9 mouse cellular contexts compared by ENCODE assay signal in the genomic region with DNA sequence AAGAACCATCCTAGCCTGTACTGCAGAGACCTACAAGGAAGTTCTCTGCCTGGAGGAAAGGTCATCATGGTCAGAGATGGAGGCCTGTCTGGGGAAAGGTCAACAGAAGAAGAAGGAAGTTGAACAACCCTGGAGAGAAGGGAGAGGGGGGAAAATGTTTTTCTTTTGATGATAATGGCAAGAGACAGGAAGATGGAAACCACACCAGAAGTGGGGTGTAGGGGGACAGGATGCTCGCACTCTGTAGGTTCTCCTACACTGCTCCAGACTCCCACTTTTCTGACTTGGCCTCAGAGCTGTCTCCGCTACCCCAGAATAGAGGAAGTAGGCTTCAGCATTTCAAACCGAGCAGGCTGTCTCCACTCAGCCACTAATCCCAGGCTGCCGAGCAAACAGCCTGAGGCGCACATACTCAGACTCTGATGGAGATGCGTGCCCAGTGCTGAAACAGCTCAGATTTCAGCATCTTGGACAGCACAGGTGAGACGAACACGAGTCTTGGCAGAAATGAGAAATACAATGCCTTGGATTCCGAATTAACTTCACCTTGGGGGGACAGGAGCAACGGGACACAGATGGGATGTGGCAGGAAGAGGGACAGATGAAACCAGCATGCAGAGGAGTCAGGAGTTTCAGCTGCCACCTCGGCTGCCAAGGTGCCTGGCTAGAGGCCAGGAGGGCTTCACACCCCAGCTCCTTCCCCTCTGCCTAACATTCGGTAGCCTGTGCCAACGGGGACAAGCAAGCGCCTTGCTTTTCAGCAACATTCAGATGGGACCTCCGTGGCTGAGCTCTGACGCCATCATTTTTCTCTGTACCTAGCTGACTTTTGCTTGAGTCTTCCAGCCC. TPM values are rescaled to one million over a fixed set of nuclear protein-coding genes. Genes with fewer than 3 reads are reported as not detected.
DNase-seq lines count a peak whose midpoint lies in the region; ATAC-seq and TF ChIP-seq lines count a peak whose summit lies in the region.
"Had no signal": no experiment of that assay in that cellular context is flagged by ENCODE, and none has a peak within 500 bp of the region (broad histone marks: within the 10 kb centered on the region; RNA-seq: fewer than 3 reads in every experiment).

No protein-coding gene starts in this region.

- 29% methylated on average over 16 of the region's 16 CpGs for WGBS in spleen, adult 2 months
- WGBS in heart, embryonic 14.5 days: 14% methylated on average over 16 of the region's 16 CpGs
- 32% methylated on average over 16 of the region's 16 CpGs for WGBS in midbrain, embryonic 10.5 days

- no peak for TF ChIP-seq POLR2A in spleen, adult 2 months (IDR thresholded peaks at IDR 0.05; ENCODE audit: low read depth, low read length)

- H3K27me3 ChIP-seq in spleen, adult 2 months (ENCODE audit: control insufficient read depth, insufficient read depth, low read length): no peaks in the 10 kb centered on the region
- H3K27me3 ChIP-seq in heart, embryonic 14.5 days (ENCODE audit: control insufficient read depth, insufficient read depth, low read length): no peaks in the 10 kb centered on the region
- H3K27me3 ChIP-seq in midbrain, embryonic 10.5 days (ENCODE audit: low read depth, poor library complexity, severe bottlenecking): no peaks in the 10 kb centered on the region; the same call in 1 of the 2 replicates

- H3K9me3 ChIP-seq in heart, embryonic 14.5 days (ENCODE audit: control insufficient read depth, low read length): no peaks in the 10 kb centered on the region
- H3K9me3 ChIP-seq in midbrain, embryonic 10.5 days (replicated peaks): no peaks in the 10 kb centered on the region

- peaks cover 16% of the 10 kb centered on the region for H3K36me3 ChIP-seq in spleen, adult 2 months (ENCODE audit: control insufficient read depth, insufficient read depth, low read length)
- H3K36me3 ChIP-seq in heart, embryonic 14.5 days (ENCODE audit: control insufficient read depth, insufficient read depth, low read length): peaks cover 41% of the 10 kb centered on the region
- H3K36me3 ChIP-seq in midbrain, embryonic 10.5 days: peaks cover 12% of the 10 kb centered on the region

- H3K4me3 ChIP-seq in spleen, adult 2 months (ENCODE audit: extremely low read depth, insufficient read depth, insufficient read length): no peak overlapping the region
- peak overlapping the region; percentile 3 to 14; a peak in 2 of 4 replicates for H3K4me3 ChIP-seq in heart, embryonic 14.5 days (ENCODE audit: control insufficient read depth in 1 of 2, insufficient read depth in 1 of 2, low read depth in 1 of 2, low read length in 2 of 2)
- peak overlapping the region; percentile 32 for H3K4me3 ChIP-seq in midbrain, embryonic 10.5 days
- H3K4me3 ChIP-seq: myocyte had no signal

- peak overlapping the region; percentile 46; the same call in 1 of the 2 replicates for H3K9ac ChIP-seq in heart, embryonic 14.5 days (ENCODE audit: low read length)

- TF ChIP-seq CTCF in spleen, adult 2 months (IDR thresholded peaks at IDR 0.05; ENCODE audit: extremely low read depth, insufficient read depth, insufficient read length, insufficient replicate concordance): no peak

- H3K4me2 ChIP-seq in heart, embryonic 14.5 days (ENCODE audit: low read length): peak overlapping the region; percentile 61

- peak; percentile 27; the same call in 1 of the 2 replicates for ATAC-seq in heart, embryonic 14.5 days (ENCODE audit: insufficient number of reproducible peaks, insufficient read depth, low FRiP score, low read depth)

- H3K4me1 ChIP-seq in spleen, adult 2 months (ENCODE audit: control insufficient read depth, insufficient read depth, insufficient read length): peaks cover 13% of the 10 kb centered on the region; the same call in 1 of the 2 replicates
- H3K4me1 ChIP-seq in heart, embryonic 14.5 days (ENCODE audit: control insufficient read depth in 2 of 2, insufficient read depth in 2 of 2, low read length in 2 of 2): peaks cover 44 to 48% of the 10 kb centered on the region in 2 experiments
- peaks cover 41% of the 10 kb centered on the region for H3K4me1 ChIP-seq in midbrain, embryonic 10.5 days

- H3K27ac ChIP-seq in spleen, adult 2 months (ENCODE audit: insufficient read depth, low read length): peak overlapping the region; percentile 58
- H3K27ac ChIP-seq in heart, embryonic 14.5 days (replicated peaks in 1 of 2; ENCODE audit: control insufficient read depth in 1 of 2, insufficient read depth in 1 of 2, low read depth in 2 of 2, low read length in 2 of 2): peak overlapping the region; percentile 86 to 88
- H3K27ac ChIP-seq in midbrain, embryonic 10.5 days (replicated peaks): peak overlapping the region; percentile 24

- DNase-seq in spleen, adult 2 months (ENCODE audit: low read depth in 1 of 2, low spot score in 2 of 2): no peak
- DNase-seq in spleen, postnatal 14 days (ENCODE audit: low spot score in 2 of 2): no peak
- peak; percentile 82 to 88 for DNase-seq in cerebellum, postnatal 14 days
- DNase-seq in kidney, postnatal 10 days: peak; percentile 69
- no peak for DNase-seq in midbrain, embryonic 10.5 days (ENCODE audit: low spot score)
- DNase-seq in thymus, postnatal 0 days (ENCODE audit: low spot score): peak; percentile 54
- no peak for DNase-seq in frontal cortex, postnatal 36 days (ENCODE audit: low spot score in 2 of 2)

RNA-seq across cellular contexts. Expression of a gene that starts 49.6 kb away (rescaled TPM):
- 37.4 and 48.6 TPM in 2 replicates for polyA plus RNA-seq in spleen, adult 2 months (2012; rRNA removed)
- 42.8 and 46.5 TPM in 2 replicates for polyA plus RNA-seq in heart, embryonic 14.5 days (2014; fragmentation: Nextera tagmentation; extraction: Ambion mirVana)
- polyA plus RNA-seq in midbrain, embryonic 10.5 days (2016; fragmentation: Nextera tagmentation; extraction: Ambion mirVana): 9.8 and 10.6 TPM in 2 replicates
- polyA plus RNA-seq in thymus, postnatal 0 days (2015; fragmentation: Nextera tagmentation; extraction: Ambion mirVana): 18.2 and 19.1 TPM in 2 replicates

Comparison
In these comparisons a context has a peak if more than half of its experiments do, and no peak if none do; other contexts are left out.
1. DNase-seq: peak in cerebellum, postnatal 14 days (2 of 2), kidney, postnatal 10 days (single experiment) and thymus, postnatal 0 days (single experiment); none in spleen, adult 2 months (0 of 2), spleen, postnatal 14 days (0 of 2), midbrain, embryonic 10.5 days (single experiment) and frontal cortex, postnatal 36 days (0 of 2).
2. H3K27ac ChIP-seq: peak in every context shown above with its lines; median percentile 87 in heart, embryonic 14.5 days; 58 in spleen, adult 2 months; 24 in midbrain, embryonic 10.5 days.